Mouse (Mus musculus): Measurements from ENCODE around the gene Prkag1. TPM values are rescaled to one million over a fixed set of nuclear protein-coding genes. Genes with fewer than 3 reads are reported as not detected.

The Prkag1 gene
- polyA plus RNA-seq (2016; fragmentation: Nextera tagmentation; extraction: Ambion mirVana): 85.9 and 87.1 TPM in 2 replicates

DNA sequence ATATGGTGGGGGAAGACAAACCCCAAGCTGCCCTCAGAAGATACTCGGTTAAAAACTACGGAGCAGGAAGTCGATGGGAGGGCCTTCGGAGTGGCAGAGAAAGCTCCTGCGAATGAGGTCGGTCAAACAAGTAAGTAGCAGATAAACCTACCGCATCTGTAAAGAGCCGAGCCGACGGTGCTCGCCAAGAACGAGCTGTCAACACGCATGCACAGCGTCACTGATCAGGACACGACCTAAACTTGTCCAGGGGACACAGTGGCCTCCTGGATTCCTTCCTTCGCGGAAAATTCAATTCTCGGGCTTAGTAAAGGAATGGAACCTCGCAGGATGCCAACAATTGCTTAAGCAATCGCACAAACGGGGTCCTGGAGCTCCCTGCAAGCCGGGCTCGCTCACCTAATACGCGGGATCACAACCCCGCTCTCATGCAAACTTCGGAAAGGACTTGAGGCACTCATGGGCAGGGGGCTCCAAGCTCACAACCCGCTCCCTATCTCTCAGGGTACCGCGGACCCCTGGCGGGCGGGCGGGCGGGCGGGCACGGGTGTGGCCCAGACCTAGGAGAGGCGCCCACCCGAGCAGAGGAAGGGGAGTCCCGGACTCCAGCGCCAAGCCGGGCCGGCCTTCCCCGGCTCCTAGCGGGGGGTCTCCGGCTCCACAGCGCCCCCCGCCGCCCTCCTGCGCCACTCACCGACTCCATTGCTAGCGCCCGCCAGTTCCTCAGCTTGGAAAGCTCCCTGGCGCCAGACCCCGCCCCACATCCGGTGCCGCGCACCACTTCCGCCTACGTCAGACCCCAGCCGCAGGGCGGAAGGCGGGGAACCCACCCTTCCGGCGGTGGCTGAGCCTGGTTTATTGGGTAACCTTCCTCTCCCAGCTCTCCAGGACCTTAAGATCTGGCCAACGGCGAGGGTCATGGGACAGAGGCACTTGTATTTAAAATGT is at the start of gene Prkag1:
Prkag1 (minus strand) TSS at position 786 of the 948 bp plus-strand sequence.
- Histone ChIP-seq H3K9ac (peak within 1 kb of the TSS; percentile 77), H3K27ac (peak within 1 kb of the TSS; percentile 93), H3K4me2 (replicated peaks) (peak within 1 kb of the TSS; percentile 61), H3K27me3 (no peaks in the 10 kb centered on the region), H3K36me3 (peaks cover 40% of the 10 kb centered on the region), H3K4me3 (peak within 1 kb of the TSS; percentile 84), H3K9me3 (no peaks in the 10 kb centered on the region), H3K4me1 (peaks cover 20% of the 10 kb centered on the region; the same call in 1 of the 2 replicates)
- under 1% methylated on average over 63 of the region's 66 CpGs for WGBS
- ATAC-seq (ENCODE audit: insufficient number of reproducible peaks, insufficient read depth, low FRiP score, low TSS enrichment): peak; percentile 93

DNA sequence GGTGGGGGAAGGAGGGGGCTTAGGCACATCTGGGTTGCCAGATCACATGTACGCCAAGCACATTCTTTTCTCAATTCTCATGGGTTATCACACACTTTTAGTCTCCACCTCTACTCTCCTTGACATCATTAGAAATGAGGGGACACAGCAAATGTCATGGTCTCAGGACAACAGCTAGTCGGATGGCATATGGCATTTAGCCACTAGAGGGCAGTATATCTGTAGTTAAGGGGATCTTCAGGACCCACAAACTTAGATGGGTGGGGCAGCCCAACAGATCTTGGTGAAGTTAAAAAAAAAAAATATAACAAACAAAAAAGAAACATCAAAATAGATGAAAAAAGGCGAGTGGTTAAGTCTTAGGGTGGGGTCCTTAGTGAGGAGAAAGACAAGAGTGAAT is 46.0 kb upstream of the Prkag1 start:
- Histone ChIP-seq H3K27ac (no peak overlapping the region), H3K9me3 (no peaks in the 10 kb centered on the region), H3K4me2 (replicated peaks) (no peak overlapping the region), H3K4me3 (no peak overlapping the region), H3K4me1 (peaks cover 18% of the 10 kb centered on the region), H3K27me3 (no peaks in the 10 kb centered on the region), H3K36me3 (no peaks in the 10 kb centered on the region), H3K9ac (no peak overlapping the region)
- no peak for ATAC-seq (ENCODE audit: insufficient number of reproducible peaks, insufficient read depth, low FRiP score, low TSS enrichment)
- WGBS: 10% methylated on average over 3 of the region's 3 CpGs

DNA sequence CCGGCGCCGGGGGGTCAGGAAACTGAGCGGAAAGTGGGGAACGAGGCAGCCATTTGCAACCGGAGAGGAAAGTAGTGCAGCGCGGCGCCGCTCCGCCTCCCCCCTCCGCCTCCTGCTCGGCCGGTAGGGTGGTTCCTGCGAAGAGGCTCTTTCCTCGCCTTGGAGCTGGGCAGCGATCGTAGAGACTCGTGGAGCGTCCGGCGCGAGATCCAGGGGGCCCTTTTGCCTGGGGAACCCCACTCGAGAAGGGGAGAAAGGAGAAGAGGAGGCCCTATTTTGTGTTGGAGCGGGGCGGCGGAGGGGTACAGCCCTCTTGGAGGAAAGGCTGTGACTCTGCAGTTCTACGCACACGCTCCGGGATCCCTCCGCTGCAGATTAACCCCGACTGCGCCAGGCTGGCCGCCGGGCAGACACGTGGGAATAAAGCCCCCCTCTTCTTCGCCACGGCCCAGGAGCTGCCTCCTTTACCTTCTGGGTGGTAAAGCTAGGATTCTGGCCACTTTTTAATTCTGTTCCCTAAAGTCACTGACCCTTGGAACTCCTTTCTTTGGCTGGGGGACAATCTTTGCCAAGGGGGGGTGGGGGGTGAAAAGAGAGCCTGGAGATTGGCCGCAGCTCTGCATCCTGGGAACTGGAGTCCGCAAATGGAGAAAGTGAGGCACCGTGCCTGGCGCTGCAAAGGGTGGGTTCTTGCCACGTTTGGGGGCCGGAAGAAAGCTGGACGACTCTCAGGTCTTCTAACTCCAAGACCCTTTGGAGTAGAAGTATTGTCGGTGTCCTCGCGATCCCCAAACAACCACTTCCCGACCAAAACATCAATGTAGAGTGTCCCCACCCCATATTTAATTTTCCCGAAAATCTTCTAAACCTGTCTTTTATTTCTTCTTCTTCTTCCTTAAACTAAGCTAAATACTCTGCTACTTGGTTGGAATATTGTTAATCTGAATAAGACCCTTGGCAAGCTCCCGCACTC is 40.9 kb upstream of the Prkag1 start:
- peak; percentile 71 for ATAC-seq (ENCODE audit: insufficient number of reproducible peaks, insufficient read depth, low FRiP score, low TSS enrichment)
- peaks cover 34% of the 10 kb centered on the region for H3K4me1 ChIP-seq
- H3K27me3 ChIP-seq: no peaks in the 10 kb centered on the region
- no peaks in the 10 kb centered on the region for H3K36me3 ChIP-seq
- peak overlapping the region; percentile 98 for H3K9ac ChIP-seq
- H3K4me2 ChIP-seq (replicated peaks): peak overlapping the region; percentile 100
- peak overlapping the region; percentile 96 for H3K4me3 ChIP-seq
- no peaks in the 10 kb centered on the region for H3K9me3 ChIP-seq
- 1% methylated on average over 51 of the region's 51 CpGs for WGBS
- H3K27ac ChIP-seq: peak overlapping the region; percentile 99

DNA sequence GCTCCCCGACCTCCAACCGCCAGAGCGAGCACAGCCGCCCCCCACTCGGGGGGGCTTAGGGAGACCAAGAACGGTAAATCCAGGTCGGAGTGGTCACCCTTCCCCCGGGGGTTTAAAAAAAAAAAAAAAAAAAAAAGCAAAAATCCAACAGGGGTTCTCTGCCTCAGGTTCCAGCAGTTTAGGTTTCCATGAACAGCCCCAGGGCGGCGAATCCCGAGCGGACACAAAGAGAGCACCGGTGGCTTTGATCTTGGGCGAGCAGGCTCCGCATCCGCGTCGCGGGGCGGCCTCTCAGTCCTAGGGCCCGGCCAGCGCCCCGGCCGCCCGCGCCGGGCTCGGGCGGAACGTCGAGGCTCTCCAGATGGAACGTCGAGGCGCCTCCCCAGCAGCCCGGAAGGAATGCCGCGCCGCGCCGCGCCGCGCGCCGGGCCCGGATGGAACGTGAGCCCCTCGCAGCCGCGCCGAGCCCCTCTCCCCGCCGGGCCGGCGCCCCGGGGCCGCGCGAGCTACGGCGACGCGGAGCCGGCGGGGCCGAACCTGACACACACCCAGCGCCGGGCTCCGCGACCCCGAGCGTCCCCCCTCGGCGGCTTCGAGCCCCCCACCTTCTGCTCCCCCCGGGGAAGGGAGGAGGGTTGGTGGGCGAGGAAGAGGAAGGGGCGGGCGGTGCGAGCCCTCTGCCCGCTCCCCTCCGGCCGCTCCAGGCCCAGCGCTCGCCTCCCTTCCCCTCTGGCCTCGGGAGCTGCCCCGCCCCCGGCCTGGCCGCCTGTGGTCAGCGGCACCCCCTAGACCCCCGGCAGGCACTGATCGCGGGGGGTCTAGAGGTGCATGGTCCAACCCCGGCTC is 40.0 kb upstream of the Prkag1 start, which contains the start of gene Kmt2d:
Kmt2d (minus strand) TSS at position 135 of the 846 bp plus-strand sequence.
- H3K27me3 ChIP-seq: no peaks in the 10 kb centered on the region
- H3K4me2 ChIP-seq (replicated peaks): peak within 1 kb of the TSS; percentile 100
- peak within 1 kb of the TSS; percentile 98 for H3K9ac ChIP-seq
- ATAC-seq (ENCODE audit: insufficient number of reproducible peaks, insufficient read depth, low FRiP score, low TSS enrichment): peak; percentile 32; the same call in 1 of the 2 replicates
- peak within 1 kb of the TSS; percentile 96 for H3K4me3 ChIP-seq
- under 1% methylated on average over 91 of the region's 94 CpGs for WGBS
- peaks cover 3% of the 10 kb centered on the region for H3K36me3 ChIP-seq
- peak within 1 kb of the TSS; percentile 99 for H3K27ac ChIP-seq
- H3K4me1 ChIP-seq: peaks cover 36% of the 10 kb centered on the region
- no peaks in the 10 kb centered on the region for H3K9me3 ChIP-seq

DNA sequence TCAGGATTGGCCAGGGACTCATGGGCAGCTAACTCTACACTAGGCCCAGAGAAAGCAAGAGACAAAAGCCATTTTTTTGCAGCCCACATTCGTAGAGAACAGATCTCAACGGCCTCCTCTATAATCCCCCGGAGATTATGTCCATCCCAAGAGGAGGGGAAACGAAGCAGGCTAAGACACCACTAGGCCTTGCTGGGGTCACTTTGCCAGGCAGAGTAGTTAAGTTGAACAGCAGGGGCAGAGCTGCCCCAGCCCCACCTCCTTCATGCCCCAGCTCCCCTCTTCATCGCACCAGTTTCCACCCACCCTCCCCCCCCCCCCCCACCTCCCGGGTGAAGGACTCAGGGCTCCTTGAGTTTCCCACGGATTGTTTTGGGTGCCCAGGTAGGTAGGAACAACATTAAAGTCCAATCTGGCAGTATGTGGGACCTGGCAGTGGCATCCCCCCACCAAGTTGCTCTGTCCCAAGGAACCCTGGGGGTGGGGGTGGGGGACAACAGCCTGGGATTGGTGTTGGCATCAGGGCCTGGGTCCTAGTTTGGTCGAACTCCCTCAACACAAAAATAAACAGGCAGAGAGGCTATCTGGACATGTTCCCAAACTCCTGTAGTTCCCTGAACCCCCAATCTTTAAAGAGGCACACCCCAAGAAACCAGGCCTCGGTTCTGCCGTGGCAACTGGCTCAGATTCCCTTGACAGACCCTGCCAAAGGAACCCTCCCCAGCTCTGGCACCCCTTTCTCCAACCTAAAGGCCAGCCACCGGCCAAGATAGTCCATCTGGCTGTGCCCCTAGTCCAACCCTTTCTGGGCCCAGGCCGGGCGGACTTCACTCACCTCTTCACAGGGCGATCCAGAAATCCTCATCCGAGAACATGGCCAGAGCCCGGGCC is 39.1 kb upstream of the Prkag1 start:
- ATAC-seq (ENCODE audit: insufficient number of reproducible peaks, insufficient read depth, low FRiP score, low TSS enrichment): no peak
- Histone ChIP-seq H3K9ac (peak overlapping the region; percentile 98), H3K4me2 (replicated peaks) (peak overlapping the region; percentile 100), H3K27ac (peak overlapping the region; percentile 99; the same call in 1 of the 2 replicates), H3K4me3 (peak overlapping the region; percentile 96), H3K27me3 (no peaks in the 10 kb centered on the region), H3K36me3 (peaks cover 11% of the 10 kb centered on the region), H3K4me1 (peaks cover 36% of the 10 kb centered on the region), H3K9me3 (no peaks in the 10 kb centered on the region)
- WGBS: 0% methylated on average over 15 of the region's 16 CpGs

DNA sequence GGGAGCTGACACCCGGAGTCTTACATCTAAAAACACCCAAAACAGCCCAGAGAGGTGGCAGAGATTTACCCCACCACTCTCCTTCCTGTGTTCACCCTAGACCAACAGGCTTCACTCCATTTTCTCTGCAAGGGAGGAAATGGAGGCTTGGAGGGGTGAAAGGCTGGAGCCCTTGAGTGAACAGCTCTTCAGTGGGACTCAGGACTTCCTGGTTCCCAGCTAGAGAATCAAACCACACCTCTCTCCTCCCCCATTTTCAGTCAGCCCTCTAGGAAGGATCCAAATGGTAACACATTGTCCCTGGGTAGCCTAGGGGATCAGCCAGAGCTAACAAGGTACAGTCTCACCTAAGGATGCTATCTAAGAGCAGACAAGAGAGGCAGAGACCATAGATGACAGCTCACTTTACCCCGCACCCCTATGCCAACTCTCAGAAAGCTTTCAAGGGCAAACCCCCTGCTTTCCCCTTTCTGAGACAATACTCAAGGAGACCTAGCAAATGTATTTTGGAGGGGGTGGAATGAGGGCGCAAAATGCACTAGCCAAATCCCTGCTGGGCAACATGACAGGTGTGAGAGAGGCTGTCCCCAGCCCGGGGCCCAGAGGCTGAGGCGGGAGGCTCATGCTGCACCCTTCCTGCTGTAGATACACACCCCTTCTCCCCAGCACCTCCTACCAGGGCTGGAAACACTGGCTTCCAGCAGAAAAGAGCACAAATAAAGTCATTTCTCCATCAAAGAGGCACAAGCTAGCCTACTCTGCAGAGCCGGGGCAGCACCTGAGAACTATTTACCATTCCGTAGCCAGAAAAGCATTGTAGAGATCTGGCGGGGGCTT is 38.2 kb upstream of the Prkag1 start:
- H3K4me1 ChIP-seq: peaks cover 36% of the 10 kb centered on the region
- H3K9me3 ChIP-seq: no peaks in the 10 kb centered on the region
- peak overlapping the region; percentile 98 for H3K9ac ChIP-seq
- 13% methylated on average over 8 of the region's 8 CpGs for WGBS
- peak overlapping the region; percentile 96 for H3K4me3 ChIP-seq
- no peaks in the 10 kb centered on the region for H3K27me3 ChIP-seq
- H3K27ac ChIP-seq: peak overlapping the region; percentile 99; the same call in 1 of the 2 replicates
- H3K36me3 ChIP-seq: peaks cover 20% of the 10 kb centered on the region
- H3K4me2 ChIP-seq (replicated peaks): peak overlapping the region; percentile 100
- no peak for ATAC-seq (ENCODE audit: insufficient number of reproducible peaks, insufficient read depth, low FRiP score, low TSS enrichment)

DNA sequence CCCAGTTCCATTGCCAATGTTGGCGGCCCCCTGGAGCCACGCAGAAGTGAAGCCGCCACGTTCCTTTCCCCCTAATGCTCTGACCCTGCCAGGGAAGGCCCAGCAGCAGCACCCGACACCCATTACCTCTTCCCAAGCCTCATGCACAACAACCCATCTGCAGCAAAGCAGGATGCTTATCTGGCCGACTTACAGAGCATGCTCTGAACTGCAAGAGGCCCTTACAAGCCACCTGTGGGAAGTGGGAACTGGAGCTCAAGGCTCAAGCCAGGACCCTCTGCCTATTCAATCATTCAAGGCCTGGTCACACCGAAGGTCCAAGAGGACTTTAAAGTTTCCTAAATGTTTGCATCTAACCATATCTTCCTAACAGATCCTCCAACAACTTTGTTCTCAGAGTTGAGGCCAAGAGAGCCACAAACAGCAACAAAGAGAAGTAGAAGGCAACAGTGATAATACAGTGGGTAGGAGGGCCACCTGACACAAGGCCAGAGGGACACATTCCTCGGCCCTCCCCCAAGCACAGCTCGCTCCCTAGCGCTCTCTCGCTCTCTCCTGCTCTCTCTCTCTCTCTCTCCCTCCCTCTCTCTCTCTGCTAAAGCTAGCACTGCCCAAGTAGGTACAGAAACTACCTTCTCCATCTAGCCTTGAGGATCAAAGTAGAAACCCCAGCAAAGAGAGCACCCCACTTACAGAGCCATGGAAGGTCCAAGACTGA is 37.2 kb upstream of the Prkag1 start:
- no peak for ATAC-seq (ENCODE audit: insufficient number of reproducible peaks, insufficient read depth, low FRiP score, low TSS enrichment)
- Histone ChIP-seq H3K9me3 (no peaks in the 10 kb centered on the region), H3K27ac (no peak overlapping the region; the same call in 1 of the 2 replicates), H3K4me3 (peak overlapping the region; percentile 96), H3K36me3 (peaks cover 31% of the 10 kb centered on the region), H3K9ac (peak overlapping the region; percentile 98), H3K27me3 (no peaks in the 10 kb centered on the region), H3K4me2 (replicated peaks) (peak overlapping the region; percentile 100), H3K4me1 (peaks cover 36% of the 10 kb centered on the region)
- 33% methylated on average over 11 of the region's 11 CpGs for WGBS

DNA sequence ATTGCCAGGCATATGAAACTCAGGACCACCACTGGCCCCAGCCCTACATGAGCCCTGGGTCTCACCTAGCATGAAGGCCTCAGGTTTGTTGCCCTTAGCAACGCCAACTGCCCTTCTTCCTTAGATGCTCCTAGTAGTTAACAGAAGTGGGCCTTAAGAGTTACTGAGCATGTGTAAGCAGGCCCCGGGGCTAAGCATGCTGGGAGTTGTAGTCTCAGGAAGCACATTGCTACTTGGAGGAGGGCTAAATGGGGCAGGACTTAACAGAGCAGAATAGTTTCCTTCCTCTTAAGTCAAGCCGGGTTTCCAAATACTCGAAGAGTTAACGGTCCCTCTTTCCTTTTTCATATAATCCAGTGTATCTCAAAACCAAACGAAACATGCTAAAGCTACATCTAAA is 36.0 kb upstream of the Prkag1 start:
- H3K27ac ChIP-seq: no peak overlapping the region
- H3K4me1 ChIP-seq: peaks cover 32% of the 10 kb centered on the region
- no peaks in the 10 kb centered on the region for H3K27me3 ChIP-seq
- no peak for ATAC-seq (ENCODE audit: insufficient number of reproducible peaks, insufficient read depth, low FRiP score, low TSS enrichment)
- H3K4me2 ChIP-seq (replicated peaks): peak overlapping the region; percentile 100
- 69% methylated on average over 6 of the region's 6 CpGs for WGBS
- H3K36me3 ChIP-seq: peaks cover 42% of the 10 kb centered on the region
- H3K4me3 ChIP-seq: peak overlapping the region; percentile 96; the same call in 1 of the 2 replicates
- H3K9me3 ChIP-seq: no peaks in the 10 kb centered on the region
- H3K9ac ChIP-seq: no peak overlapping the region

DNA sequence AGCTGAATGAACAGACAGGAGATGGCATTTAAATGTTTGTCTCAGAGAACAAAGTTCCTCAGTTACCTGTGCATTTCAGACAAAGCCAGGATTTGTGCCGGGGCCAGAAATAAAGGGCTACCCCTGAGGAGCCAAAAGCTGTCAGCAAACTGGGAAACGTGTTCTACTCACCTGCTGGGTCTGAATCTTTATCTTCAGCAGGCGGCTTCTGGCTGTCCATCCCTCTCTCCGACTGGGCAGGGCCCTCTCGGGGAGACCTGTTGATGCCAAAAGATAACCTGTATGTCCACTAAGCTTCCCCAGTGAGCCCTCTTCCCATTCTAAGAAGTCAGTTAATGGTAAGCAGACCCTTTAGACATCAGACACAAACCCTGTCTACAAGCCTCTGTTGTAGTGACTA is 35.2 kb upstream of the Prkag1 start:
- Histone ChIP-seq H3K4me1 (peaks cover 32% of the 10 kb centered on the region), H3K9me3 (no peaks in the 10 kb centered on the region), H3K27ac (no peak overlapping the region), H3K36me3 (peaks cover 51% of the 10 kb centered on the region), H3K27me3 (no peaks in the 10 kb centered on the region), H3K4me2 (replicated peaks) (no peak overlapping the region), H3K4me3 (no peak overlapping the region), H3K9ac (no peak overlapping the region)
- ATAC-seq (ENCODE audit: insufficient number of reproducible peaks, insufficient read depth, low FRiP score, low TSS enrichment): no peak
- 88% methylated on average over 5 of the region's 5 CpGs for WGBS
